Mouse (Mus musculus) hindbrain, embryonic 13.5 days (tissue): Measurements from ENCODE around the gene Scube1. TPM values are rescaled to one million over a fixed set of nuclear protein-coding genes. Genes with fewer than 3 reads are reported as not detected.

Source experiments
- ATAC-seq: fragments of 200-750 bp; cut with Nextera tagmentation; 2 replicates; pipeline ENCODE4 v1.8.0; 2017; ENCODE audit warnings: moderate TSS enrichment; ENCODE audit not compliant: low FRiP score
- H3K27ac ChIP-seq: fragments of 300-500 bp; sonication (generic); 2 replicates; pipeline ENCODE4 v1.5.1; 2015; ENCODE audit warnings: inconsistent platforms, mild to moderate bottlenecking, moderate library complexity
- H3K27me3 ChIP-seq: fragments of 300-500 bp; sonication (generic); 2 replicates; pipeline ENCODE4 v1.6.1; 2015; ENCODE audit warnings: mild to moderate bottlenecking, inconsistent platforms
- H3K36me3 ChIP-seq: fragments of 300-500 bp; sonication (generic); 2 replicates; pipeline ENCODE4 v1.6.1; 2015; ENCODE audit warnings: mild to moderate bottlenecking, inconsistent platforms
- H3K4me1 ChIP-seq: fragments of 300-500 bp; sonication (generic); replicated peaks from 2 replicates; pipeline ENCODE4 v1.6.1; 2015; ENCODE audit warnings: inconsistent platforms
- H3K4me2 ChIP-seq: fragments of 300-500 bp; sonication (generic); 2 replicates; pipeline ENCODE4 v1.6.1; 2015; ENCODE audit warnings: inconsistent platforms, mild to moderate bottlenecking, moderate library complexity
- H3K4me3 ChIP-seq: fragments of 300-500 bp; sonication (generic); 2 replicates; pipeline ENCODE4 v1.5.1; 2015; ENCODE audit warnings: mild to moderate bottlenecking, inconsistent platforms
- H3K9ac ChIP-seq: fragments of 300-500 bp; sonication (generic); 2 replicates; pipeline ENCODE4 v1.6.1; 2015; ENCODE audit warnings: mild to moderate bottlenecking, inconsistent platforms
- H3K9me3 ChIP-seq: fragments of 300-500 bp; sonication (generic); 2 replicates; pipeline ENCODE4 v1.6.1; 2016; ENCODE audit warnings: inconsistent platforms
- WGBS: fragments of 180-500 bp; shearing (Covaris S2); methylation state at CpG from one replicate; pipeline ENCODE4 v1.1.7; 2015; 5-methylcytosine and 5-hydroxymethylcytosine counted together
- polyA plus RNA-seq: library from polyadenylated mRNA; unstranded; fragments of >200 nt; fragmentation: Nextera tagmentation; extraction: Ambion mirVana; gene quantifications from 2 replicates; pipeline ENCODE4 v1.2.1, GENCODE M21; 2015

Gene Scube1
- polyA plus RNA-seq, 1 experiment from 2014 or later = 13.5 TPM

DNA sequence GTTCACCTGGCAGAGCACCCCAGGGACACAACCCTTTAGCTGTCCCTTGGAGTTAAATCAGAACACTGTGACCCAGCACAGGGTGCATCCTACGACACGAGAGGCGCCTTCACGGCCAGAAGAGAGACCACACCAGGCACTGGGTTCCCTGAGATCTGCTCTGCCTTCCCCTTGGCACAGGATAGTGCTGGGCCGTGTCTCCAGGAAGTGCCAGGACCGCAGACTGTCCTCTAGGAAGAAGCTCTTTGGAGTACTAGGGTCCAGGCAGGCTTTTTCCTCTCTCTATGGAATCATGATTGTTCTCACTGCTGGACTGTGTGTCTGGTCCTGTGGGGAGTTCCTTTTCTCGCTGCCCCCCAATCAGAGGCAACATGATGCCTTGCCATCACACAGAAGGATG is 44.5 kb downstream of the Scube1 start:
- Histone ChIP-seq H3K4me2 (no peak overlapping the region), H3K9me3 (no peaks in the 10 kb centered on the region), H3K4me3 (no peak overlapping the region), H3K9ac (no peak overlapping the region), H3K27ac (no peak overlapping the region), H3K27me3 (peaks cover 7% of the 10 kb centered on the region; the same call in 1 of the 2 replicates), H3K36me3 (no peaks in the 10 kb centered on the region; the same call in 1 of the 2 replicates), H3K4me1 (peaks cover 27% of the 10 kb centered on the region)
- WGBS = 84% methylated on average over 7 of the region's 7 CpGs
- no peak for ATAC-seq

DNA sequence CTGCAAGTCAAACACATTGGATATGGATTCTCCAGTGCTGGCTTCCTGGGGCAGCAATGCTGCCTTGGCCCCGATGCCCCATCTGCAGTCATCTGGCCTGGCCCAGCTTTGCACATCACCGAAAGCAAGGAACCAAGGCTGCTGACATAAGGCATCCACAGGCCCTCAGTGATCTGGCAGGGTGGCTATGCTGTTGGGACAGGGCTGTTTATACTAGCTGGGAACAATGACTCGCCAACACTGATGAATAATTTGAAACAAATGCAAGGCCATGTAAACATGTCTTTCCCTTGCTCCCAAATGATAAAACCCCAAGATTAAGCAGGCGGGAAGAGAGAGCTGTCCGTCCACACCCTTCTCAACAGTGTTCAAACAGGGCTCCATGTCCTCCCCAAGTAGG is 45.1 kb downstream of the Scube1 start:
- Histone ChIP-seq H3K4me2 (no peak overlapping the region), H3K4me1 (peaks cover 27% of the 10 kb centered on the region), H3K4me3 (no peak overlapping the region), H3K9me3 (no peaks in the 10 kb centered on the region), H3K27ac (no peak overlapping the region), H3K36me3 (no peaks in the 10 kb centered on the region; the same call in 1 of the 2 replicates), H3K9ac (no peak overlapping the region), H3K27me3 (peaks cover 7% of the 10 kb centered on the region; the same call in 1 of the 2 replicates)
- 79% methylated on average over 5 of the region's 5 CpGs for WGBS
- ATAC-seq = no peak

DNA sequence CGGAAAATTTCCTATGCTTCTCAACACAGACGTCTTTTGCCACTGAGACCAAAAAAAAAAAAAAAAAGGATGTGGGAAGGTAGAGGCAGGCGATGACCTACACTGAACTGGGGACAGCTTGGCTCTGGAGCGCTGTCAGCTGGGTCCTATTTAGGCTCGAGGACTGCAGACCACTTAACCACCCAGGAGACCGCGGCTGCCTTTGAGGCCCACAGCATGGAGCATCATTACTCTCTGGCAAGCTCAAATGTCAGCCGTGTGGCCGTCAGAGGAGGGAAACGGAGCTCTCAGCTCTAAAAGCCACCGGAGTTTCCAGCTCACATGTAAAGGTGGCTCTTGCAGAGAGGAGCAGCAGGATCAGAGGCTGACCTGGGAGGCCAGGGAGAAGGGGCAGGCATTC is 46.2 kb downstream of the Scube1 start:
- H3K9ac ChIP-seq = peak overlapping the region; percentile 30; the same call in 1 of the 2 replicates
- H3K27me3 ChIP-seq = peaks cover 7% of the 10 kb centered on the region; the same call in 1 of the 2 replicates
- no peak overlapping the region for H3K27ac ChIP-seq
- H3K4me2 ChIP-seq = 0 out of 2 replicates have a peak overlapping the region, but pooled peaks have one; percentile 6
- no peaks in the 10 kb centered on the region; the same call in 1 of the 2 replicates for H3K36me3 ChIP-seq
- 3% methylated on average over 11 of the region's 11 CpGs for WGBS
- no peak overlapping the region for H3K4me3 ChIP-seq
- no peaks in the 10 kb centered on the region for H3K9me3 ChIP-seq
- H3K4me1 ChIP-seq = peaks cover 24% of the 10 kb centered on the region
- ATAC-seq = no peak

DNA sequence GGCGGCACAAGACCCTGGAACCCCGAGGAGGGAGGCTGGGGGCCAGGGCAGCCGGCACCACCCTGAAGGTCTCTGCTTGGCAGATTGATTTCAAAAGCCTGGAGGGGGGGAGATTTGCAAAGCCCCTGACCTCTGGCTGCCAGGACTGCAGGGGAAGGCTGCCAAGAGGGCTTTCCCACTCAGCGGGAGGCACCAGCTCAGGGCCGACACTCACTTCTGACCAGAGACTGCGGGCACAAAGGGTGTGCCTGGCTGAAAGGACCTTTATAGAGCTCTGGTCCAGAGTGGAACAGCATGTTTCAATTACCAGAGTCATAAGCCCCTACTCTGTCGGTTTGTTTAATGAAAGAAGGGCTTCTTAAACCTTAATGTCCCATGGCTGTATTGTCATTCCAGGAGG is 46.7 kb downstream of the Scube1 start:
- ATAC-seq = no peak
- Histone ChIP-seq H3K27ac (no peak overlapping the region), H3K27me3 (peaks cover 7% of the 10 kb centered on the region; the same call in 1 of the 2 replicates), H3K36me3 (peaks cover 1% of the 10 kb centered on the region), H3K4me2 (no peak overlapping the region), H3K9ac (0 out of 2 replicates have a peak overlapping the region, but pooled peaks have one; percentile 39), H3K4me1 (peaks cover 20% of the 10 kb centered on the region), H3K4me3 (no peak overlapping the region), H3K9me3 (no peaks in the 10 kb centered on the region)
- WGBS = 8% methylated on average over 7 of the region's 7 CpGs

DNA sequence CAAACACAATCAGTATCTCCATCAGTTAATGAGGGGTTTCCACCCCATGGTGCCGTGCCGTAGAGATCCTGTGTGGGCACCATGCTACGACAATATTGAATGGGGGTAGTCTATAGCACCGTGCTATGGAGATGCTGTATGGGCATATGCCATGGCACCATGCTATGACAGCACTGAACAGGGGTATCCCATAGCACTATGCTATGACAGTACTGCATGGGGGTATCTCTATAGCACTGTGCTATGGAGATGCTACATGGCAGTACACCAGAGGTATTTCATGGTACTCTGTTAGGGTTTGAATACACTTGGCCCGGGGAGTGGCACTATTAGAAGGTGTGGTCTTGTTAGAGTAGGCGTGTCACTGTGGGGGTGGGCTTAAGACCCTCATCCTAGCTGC is 47.7 kb downstream of the Scube1 start:
- Histone ChIP-seq H3K4me1 (peaks cover 20% of the 10 kb centered on the region), H3K4me3 (no peak overlapping the region), H3K9me3 (no peaks in the 10 kb centered on the region), H3K27ac (no peak overlapping the region), H3K4me2 (no peak overlapping the region), H3K9ac (no peak overlapping the region), H3K36me3 (peaks cover 6% of the 10 kb centered on the region), H3K27me3 (peaks cover 7% of the 10 kb centered on the region; the same call in 1 of the 2 replicates)
- no peak for ATAC-seq
- 92% methylated on average over 6 of the region's 6 CpGs for WGBS

DNA sequence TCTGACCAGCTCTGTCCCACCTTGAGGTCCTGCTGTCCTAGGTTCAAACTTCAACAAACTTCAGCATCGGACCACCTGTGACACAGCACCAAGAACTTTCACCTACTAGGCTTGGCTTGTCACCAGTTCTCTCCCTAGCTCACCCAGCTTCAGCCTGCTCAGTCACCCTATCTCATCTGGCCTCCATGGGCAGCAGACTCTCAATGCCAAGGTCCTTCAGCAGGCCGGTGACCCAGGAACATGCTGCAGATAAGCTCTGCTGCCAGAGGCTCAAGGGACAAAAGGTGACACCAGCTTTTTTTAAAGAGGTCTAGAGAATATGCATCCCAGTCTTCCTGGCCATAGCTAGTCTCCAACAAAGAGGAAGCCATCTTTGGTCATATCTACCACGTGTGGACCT is 48.5 kb downstream of the Scube1 start:
- Histone ChIP-seq H3K27me3 (peaks cover 7% of the 10 kb centered on the region; the same call in 1 of the 2 replicates), H3K4me1 (peaks cover 20% of the 10 kb centered on the region), H3K9ac (no peak overlapping the region), H3K36me3 (peaks cover 6% of the 10 kb centered on the region), H3K27ac (no peak overlapping the region), H3K9me3 (no peaks in the 10 kb centered on the region), H3K4me2 (no peak overlapping the region), H3K4me3 (no peak overlapping the region)
- ATAC-seq = no peak
- 99% methylated on average over 3 of the region's 3 CpGs for WGBS

DNA sequence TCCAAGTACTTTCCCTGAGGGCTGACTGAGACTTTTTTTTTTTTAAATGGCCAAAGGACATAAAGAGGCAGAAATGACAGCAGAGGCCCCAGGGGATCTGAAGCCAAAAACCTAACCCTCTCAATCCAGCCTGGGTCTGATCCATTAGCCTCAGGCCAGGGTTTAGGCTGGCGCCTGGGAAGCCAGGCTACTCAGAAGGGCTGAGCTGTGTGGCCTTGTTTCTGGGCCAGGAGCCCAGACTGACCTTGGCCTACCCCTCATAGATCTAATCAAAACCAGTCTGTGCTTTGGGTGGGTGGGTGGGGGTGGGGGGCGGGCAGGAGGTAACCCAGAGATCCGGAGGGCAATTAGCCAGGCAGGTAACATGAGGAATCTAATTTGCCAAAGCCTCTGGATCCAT is 51.2 kb downstream of the Scube1 start:
- 81% methylated on average over 3 of the region's 3 CpGs for WGBS

DNA sequence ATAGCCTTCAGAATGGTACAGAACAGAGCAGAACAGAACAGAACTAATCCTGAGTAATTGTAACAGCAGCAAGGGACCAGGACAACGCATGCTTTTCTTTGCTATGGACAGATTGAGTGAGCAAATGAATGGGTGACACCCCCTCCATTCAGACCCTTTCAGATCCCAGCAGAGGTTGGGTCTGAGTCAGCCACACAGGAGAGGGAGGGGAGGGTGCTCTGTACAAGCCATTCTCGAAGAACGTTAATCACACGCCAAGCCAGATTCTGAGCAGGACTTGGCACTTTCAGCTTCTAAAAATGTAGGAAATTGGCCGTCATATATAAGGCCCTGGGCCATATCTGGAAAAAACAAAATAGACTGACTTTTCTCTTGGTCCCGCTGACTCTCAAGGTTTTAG is 57.3 kb downstream of the Scube1 start:
- ATAC-seq = no peak
- Histone ChIP-seq H3K27me3 (no peaks in the 10 kb centered on the region), H3K36me3 (no peaks in the 10 kb centered on the region), H3K4me3 (no peak overlapping the region), H3K9ac (no peak overlapping the region), H3K4me1 (peaks cover 35% of the 10 kb centered on the region), H3K9me3 (no peaks in the 10 kb centered on the region), H3K4me2 (no peak overlapping the region), H3K27ac (no peak overlapping the region)
- WGBS = 38% methylated on average over 6 of the region's 6 CpGs

More for the DNA sequence above, 51.2 kb downstream of the Scube1 start:
- H3K9ac ChIP-seq = no peak overlapping the region
- H3K36me3 ChIP-seq = peaks cover 6% of the 10 kb centered on the region
- H3K4me2 ChIP-seq = no peak overlapping the region
- no peak for ATAC-seq
- no peak overlapping the region for H3K27ac ChIP-seq
- H3K4me3 ChIP-seq = no peak overlapping the region
- no peaks in the 10 kb centered on the region for H3K27me3 ChIP-seq
- peaks cover 10% of the 10 kb centered on the region for H3K4me1 ChIP-seq
- H3K9me3 ChIP-seq = no peaks in the 10 kb centered on the region

DNA sequence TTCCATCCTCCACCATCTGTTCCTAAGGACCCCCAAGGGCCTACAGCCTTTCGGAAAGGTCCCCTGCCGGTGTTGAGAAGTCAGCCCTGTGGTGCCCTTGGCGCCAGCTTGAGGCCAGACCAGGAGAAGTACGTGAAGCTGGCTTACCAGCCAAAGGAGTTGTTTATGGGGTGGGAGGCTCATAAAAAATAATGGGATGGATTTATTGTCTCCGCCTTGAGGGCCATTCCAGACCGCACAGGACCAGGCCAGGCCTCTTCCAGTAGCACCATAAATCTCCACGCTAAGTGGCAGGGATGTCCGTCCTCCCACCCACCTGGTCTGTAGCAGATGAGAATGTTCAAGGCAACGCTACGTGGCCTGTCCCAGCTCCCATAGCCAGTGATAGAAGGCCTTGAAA is 58.4 kb downstream of the Scube1 start:
- H3K4me1 ChIP-seq = peaks cover 40% of the 10 kb centered on the region
- H3K27me3 ChIP-seq = no peaks in the 10 kb centered on the region
- no peaks in the 10 kb centered on the region for H3K9me3 ChIP-seq
- no peak for ATAC-seq
- no peak overlapping the region for H3K27ac ChIP-seq
- no peaks in the 10 kb centered on the region for H3K36me3 ChIP-seq
- H3K4me2 ChIP-seq = no peak overlapping the region
- no peak overlapping the region for H3K9ac ChIP-seq
- H3K4me3 ChIP-seq = no peak overlapping the region
- WGBS = 81% methylated on average over 10 of the region's 10 CpGs

DNA sequence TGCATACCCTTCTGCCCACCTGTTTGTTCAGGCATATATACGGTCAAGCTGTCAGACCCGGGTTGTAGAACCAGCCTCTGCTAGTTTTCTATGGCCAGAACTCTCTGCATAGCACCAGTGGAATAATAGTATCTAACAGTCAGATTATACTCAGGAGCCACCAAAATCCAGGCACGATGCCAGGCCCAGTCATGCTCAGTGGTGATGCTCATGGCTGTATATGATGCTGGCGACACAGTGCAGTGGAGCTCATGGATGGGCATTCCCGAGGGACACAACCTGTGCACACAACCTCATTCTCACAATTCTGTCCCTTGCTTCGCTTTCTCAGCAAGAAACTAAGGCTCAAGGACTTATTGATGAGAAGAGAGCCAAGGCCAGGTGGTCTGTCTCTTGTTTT is 58.8 kb downstream of the Scube1 start:
- WGBS = 82% methylated on average over 6 of the region's 6 CpGs
- Histone ChIP-seq H3K9me3 (no peaks in the 10 kb centered on the region), H3K4me1 (peaks cover 40% of the 10 kb centered on the region), H3K4me2 (no peak overlapping the region), H3K27me3 (no peaks in the 10 kb centered on the region), H3K9ac (peak overlapping the region; percentile 19; the same call in 1 of the 2 replicates), H3K36me3 (no peaks in the 10 kb centered on the region), H3K4me3 (no peak overlapping the region), H3K27ac (no peak overlapping the region)
- ATAC-seq = no peak

DNA sequence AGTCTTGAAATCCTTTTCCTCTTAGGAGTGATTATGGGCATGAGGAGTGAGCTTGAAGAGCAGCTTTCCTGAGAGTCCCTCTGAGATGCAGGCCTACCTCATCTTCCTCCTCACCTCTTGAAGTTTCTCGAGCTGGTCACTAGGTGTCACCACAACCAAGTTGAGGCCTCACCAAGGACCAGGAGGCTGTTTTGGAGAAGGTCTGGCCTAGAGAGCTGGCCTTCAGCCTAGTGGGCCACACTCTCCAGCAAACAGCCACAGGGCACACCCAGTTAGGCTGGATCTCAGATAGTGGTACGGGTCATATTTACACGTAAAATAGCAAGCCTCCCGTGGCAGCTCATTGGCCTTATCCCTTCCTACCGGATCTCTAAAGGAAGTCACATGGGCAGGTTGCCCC is 60.1 kb downstream of the Scube1 start:
- Histone ChIP-seq H3K9me3 (no peaks in the 10 kb centered on the region), H3K4me2 (no peak overlapping the region), H3K4me1 (peaks cover 40% of the 10 kb centered on the region), H3K36me3 (no peaks in the 10 kb centered on the region), H3K9ac (no peak overlapping the region), H3K27ac (no peak overlapping the region), H3K27me3 (no peaks in the 10 kb centered on the region), H3K4me3 (no peak overlapping the region)
- WGBS = 57% methylated on average over 5 of the region's 5 CpGs
- ATAC-seq = no peak

DNA sequence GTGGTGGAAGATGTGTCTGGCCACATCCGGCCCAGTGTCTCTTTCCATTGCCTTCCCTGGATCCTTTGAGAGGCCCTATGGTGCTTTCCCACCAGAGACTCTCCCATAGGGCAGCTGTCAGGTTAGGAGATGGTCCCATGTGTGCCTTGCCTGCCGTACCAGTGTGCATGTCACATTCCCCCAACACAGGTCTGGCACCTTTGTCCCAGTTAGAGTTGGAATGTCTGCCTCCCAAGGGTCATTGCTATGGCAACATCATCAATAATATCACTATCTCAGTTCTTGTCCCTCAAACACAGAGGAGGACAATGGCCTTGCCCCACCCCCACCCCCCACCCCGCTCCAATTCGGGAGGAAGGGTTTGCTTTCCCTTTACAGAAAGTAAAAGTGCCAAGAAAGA is 61.8 kb downstream of the Scube1 start:
- Histone ChIP-seq H3K27me3 (no peaks in the 10 kb centered on the region), H3K4me1 (peaks cover 44% of the 10 kb centered on the region), H3K4me3 (no peak overlapping the region), H3K9ac (no peak overlapping the region), H3K27ac (no peak overlapping the region), H3K4me2 (no peak overlapping the region), H3K36me3 (no peaks in the 10 kb centered on the region), H3K9me3 (no peaks in the 10 kb centered on the region)
- WGBS = 24% methylated on average over 4 of the region's 4 CpGs
- no peak for ATAC-seq

DNA sequence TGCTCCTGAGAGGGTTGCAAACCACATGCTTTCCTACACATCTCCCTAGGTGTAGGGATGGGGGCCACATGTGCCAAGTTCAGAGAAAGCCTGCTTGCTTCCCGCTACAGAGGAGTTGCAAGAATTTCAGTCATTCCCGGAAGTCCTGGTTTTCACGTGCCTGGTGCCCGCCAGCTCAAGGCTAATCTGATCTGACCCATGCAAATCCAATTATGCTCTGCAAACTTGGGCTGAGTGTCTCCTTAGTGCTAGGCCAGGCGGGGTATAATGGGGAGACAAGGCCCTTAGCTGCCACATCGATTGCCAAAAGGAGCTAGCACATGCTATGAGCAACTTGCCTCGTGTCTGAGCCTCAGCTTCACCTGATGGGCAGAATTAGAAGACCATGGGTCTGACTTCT is 62.7 kb downstream of the Scube1 start:
- Histone ChIP-seq H3K27me3 (no peaks in the 10 kb centered on the region), H3K27ac (no peak overlapping the region), H3K36me3 (no peaks in the 10 kb centered on the region), H3K9me3 (no peaks in the 10 kb centered on the region), H3K4me2 (no peak overlapping the region), H3K9ac (no peak overlapping the region), H3K4me1 (peaks cover 39% of the 10 kb centered on the region), H3K4me3 (no peak overlapping the region)
- 56% methylated on average over 7 of the region's 7 CpGs for WGBS
- no peak for ATAC-seq
